Mouse (Mus musculus): ENCODE measurements around the gene Catip.

- TF ChIP-seq CTCF (IDR thresholded peaks at IDR 0.05; ENCODE audit: extremely low read depth, insufficient read depth, low read length): no peak
- no peak for TF ChIP-seq POLR2A (IDR thresholded peaks at IDR 0.05; ENCODE audit: extremely low read depth, insufficient read depth, low read length)
These were observed 20.0 kb upstream of the Catip start for GRCm38 (mm10) chr1:74341898-74342297.
